Mouse (Mus musculus) C2C12 (cell line): ENCODE measurements around the gene Mrpl40.

Experiments
- CTCF ChIP-seq: IDR thresholded peaks from one replicate; pipeline ENCODE4 v1.5.1; 2011; ENCODE audit not compliant: control insufficient read depth, insufficient read depth, insufficient read length
- FOSL1 ChIP-seq: IDR thresholded peaks from one replicate; pipeline ENCODE4 v1.8.0; 2011; ENCODE audit warnings: mild to moderate bottlenecking, low read length; ENCODE audit not compliant: poor library complexity, insufficient read depth, severe bottlenecking
- MAX ChIP-seq: IDR thresholded peaks from one replicate; pipeline ENCODE4 v1.6.1; 2011; ENCODE audit warnings: mild to moderate bottlenecking, control low read depth
- MYOD1 ChIP-seq: IDR thresholded peaks from one replicate; pipeline ENCODE4 v1.6.1; 2011; ENCODE audit warnings: low read depth; ENCODE audit not compliant: control insufficient read depth, insufficient read length
- USF1 ChIP-seq: IDR thresholded peaks from one replicate; pipeline ENCODE4 v1.6.1; 2011; ENCODE audit warnings: low read depth, mild to moderate bottlenecking, control low read depth, moderate library complexity

- TF ChIP-seq CTCF, result no peak
- TF ChIP-seq MAX, result no peak
- TF ChIP-seq FOSL1, result no peak
- TF ChIP-seq MYOD1, result no peak
- TF ChIP-seq USF1, result no peak
These were observed 54.3 kb downstream of the Mrpl40 start for GRCm38 (mm10) chr16:18822356-18822755.
